Mouse (Mus musculus): ENCODE results near the gene Ralgps1.

DNA sequence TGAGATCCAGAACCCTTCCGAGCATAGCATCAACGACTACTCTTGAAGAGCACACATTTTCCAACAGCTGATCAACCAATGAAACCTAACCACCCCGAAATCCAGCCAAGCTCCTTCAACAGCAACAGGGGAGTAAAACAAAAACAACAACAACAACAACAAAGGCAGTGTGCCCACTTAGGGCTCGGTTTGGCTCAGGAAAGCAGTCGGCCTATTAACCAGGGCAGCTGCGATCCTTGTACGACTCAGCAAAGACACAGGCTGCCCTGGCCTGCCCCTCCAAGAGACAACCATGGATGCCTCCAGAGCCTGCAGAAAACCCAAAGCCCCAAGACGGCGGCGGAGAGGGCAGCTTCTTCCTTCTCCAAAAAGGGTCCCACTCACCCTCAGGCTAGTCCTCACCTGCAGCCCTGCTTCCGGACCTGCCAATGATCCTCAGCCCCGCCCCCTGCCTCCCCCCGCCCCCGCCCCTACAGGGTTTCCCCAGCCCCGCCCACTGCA is 960 bp downstream of the Ralgps1 start:
- TF ChIP-seq CTCF (IDR thresholded peaks at IDR 0.05; ENCODE audit: borderline replicate concordance, control insufficient read depth, extremely low read depth, insufficient read depth, low read length, poor library complexity) (no peak), POLR2A (IDR thresholded peaks at IDR 0.05; ENCODE audit: control insufficient read depth, extremely low read depth, insufficient read depth, low read length, poor library complexity) (no peak)

All from thymus, adult 2 months (tissue).